Mouse (Mus musculus) forebrain, embryonic 11.5 days (tissue): ENCODE results near the gene Egfl6. TPM values are rescaled to one million over a fixed set of nuclear protein-coding genes. Genes with fewer than 3 reads are reported as not detected.

Source experiments
- ATAC-seq: fragments of 200-750 bp; cut with Nextera tagmentation; replicated peaks from 2 replicates; pipeline ENCODE4 v1.8.0; 2017; ENCODE audit warnings: moderate TSS enrichment; ENCODE audit not compliant: low FRiP score
- DNase-seq: peaks from one replicate; pipeline ENCODE4 v3.0.0-alpha.2; 2017; ENCODE audit warnings: low spot score
- H3K27ac ChIP-seq: fragments of 300-500 bp; sonication (generic); 2 replicates; pipeline ENCODE4 v1.5.1; 2014; ENCODE audit warnings: low read depth, low read length
- H3K27me3 ChIP-seq: fragments of 300-500 bp; sonication (generic); 2 replicates; pipeline ENCODE4 v1.6.1; 2014; ENCODE audit warnings: mild to moderate bottlenecking, low read length, mixed read lengths; ENCODE audit not compliant: control insufficient read depth, insufficient read depth
- H3K36me3 ChIP-seq: fragments of 300-500 bp; sonication (generic); 2 replicates; pipeline ENCODE4 v1.6.1; 2014; ENCODE audit warnings: mild to moderate bottlenecking, low read length, moderate library complexity, mixed read lengths; ENCODE audit not compliant: control insufficient read depth, insufficient read depth
- H3K4me1 ChIP-seq: fragments of 300-500 bp; sonication (generic); replicated peaks from 2 replicates; pipeline ENCODE4 v1.6.1; 2014; ENCODE audit warnings: low read length, mixed read lengths; ENCODE audit not compliant: control insufficient read depth, insufficient read depth
- H3K4me2 ChIP-seq: fragments of 300-500 bp; sonication (generic); 2 replicates; pipeline ENCODE4 v1.6.1; 2014; ENCODE audit warnings: low read depth, mild to moderate bottlenecking, low read length, moderate library complexity, mixed read lengths; ENCODE audit not compliant: severe bottlenecking
- H3K4me3 ChIP-seq: fragments of 300-500 bp; sonication (generic); 2 replicates; pipeline ENCODE4 v1.5.1; 2014; ENCODE audit warnings: low read depth, low read length
- H3K9ac ChIP-seq: fragments of 300-500 bp; sonication (generic); 2 replicates; pipeline ENCODE4 v1.6.1; 2014; ENCODE audit warnings: low read length
- H3K9me3 ChIP-seq: fragments of 300-500 bp; sonication (generic); 2 replicates; pipeline ENCODE4 v1.6.1; 2016; ENCODE audit warnings: low read length, mixed read lengths; ENCODE audit not compliant: control insufficient read depth
- WGBS: fragments of 180-500 bp; shearing (Covaris S2); extraction: QIAGEN DNeasy Blood & Tissue Kit; methylation state at CpG from one replicate; pipeline ENCODE4 v1.1.7; 2014; 5-methylcytosine and 5-hydroxymethylcytosine counted together
- polyA plus RNA-seq: library from polyadenylated mRNA; unstranded; fragments of >200 nt; fragmentation: Nextera tagmentation; extraction: Ambion mirVana; gene quantifications from 2 replicates; pipeline ENCODE4 v1.2.1, GENCODE M21; 2014

The Egfl6 gene
- polyA plus RNA-seq = 7.2 and 7.5 TPM in 2 replicates

DNA sequence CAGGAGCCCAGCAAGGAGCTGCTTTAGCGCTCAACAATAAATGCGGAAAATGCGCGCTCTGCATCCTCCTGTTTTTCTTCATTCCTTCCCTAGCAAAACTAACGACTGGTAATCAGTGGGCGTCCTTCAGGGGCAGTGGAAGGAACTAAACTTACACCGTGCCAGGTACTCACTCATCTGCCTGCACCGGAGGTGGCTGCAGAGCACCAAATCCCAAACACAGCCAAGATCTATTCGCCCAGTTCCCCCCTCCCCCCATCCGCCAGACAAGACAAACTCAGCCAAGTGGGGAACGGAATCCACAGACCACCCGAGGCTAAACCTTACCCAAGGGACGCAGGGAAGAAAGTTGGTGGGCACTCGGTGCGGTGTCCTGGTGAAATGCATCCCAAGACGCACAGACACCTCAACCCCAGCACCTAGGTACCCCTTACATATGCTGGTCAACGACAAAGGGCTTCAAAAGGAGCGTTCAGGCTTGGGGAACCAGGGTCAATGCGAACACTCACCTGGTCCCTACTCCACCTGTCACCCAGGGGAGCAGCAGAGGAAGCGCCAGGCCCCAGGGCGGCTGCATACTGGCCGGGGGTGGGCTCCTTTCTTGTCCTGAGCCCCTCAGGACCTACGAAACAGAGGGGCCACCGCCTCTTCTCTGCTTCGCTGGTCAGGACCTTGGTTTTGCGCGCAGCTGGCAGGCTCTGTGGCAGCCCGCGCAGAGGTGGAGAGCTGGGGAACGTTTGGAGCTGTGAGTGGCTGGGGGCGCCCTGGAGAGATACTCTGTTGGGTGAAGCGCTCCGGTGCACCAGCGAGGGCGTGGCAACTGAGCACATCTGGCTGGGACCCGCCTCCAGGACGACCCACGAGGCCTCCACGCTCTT, at the start of gene Egfl6:
TSS of gene Egfl6 (minus strand) at position 774 of the 878 bp plus-strand sequence.
- no peaks in the 10 kb centered on the region for H3K4me1 ChIP-seq
- ATAC-seq = peak; percentile 51
- H3K27me3 ChIP-seq = peaks cover 9% of the 10 kb centered on the region; the same call in 1 of the 2 replicates
- no peaks in the 10 kb centered on the region for H3K36me3 ChIP-seq
- DNase-seq = peak; percentile 50
- H3K9ac ChIP-seq = peak within 1 kb of the TSS; percentile 23; the same call in 1 of the 2 replicates
- 19% methylated on average over 39 of the region's 39 CpGs for WGBS
- no peak within 1 kb of the TSS for H3K27ac ChIP-seq
- H3K9me3 ChIP-seq = no peaks in the 10 kb centered on the region
- peak within 1 kb of the TSS; percentile 25 for H3K4me3 ChIP-seq
- peak within 1 kb of the TSS; percentile 64 for H3K4me2 ChIP-seq

GRCm38 (mm10) chrX:166626866-166627570, 41.5 kb upstream of the Egfl6 start:
- peaks cover 4% of the 10 kb centered on the region; the same call in 1 of the 2 replicates for H3K27me3 ChIP-seq
- no peak overlapping the region for H3K4me3 ChIP-seq
- ATAC-seq = no peak
- WGBS = 63% methylated on average over 3 of the region's 3 CpGs
- no peaks in the 10 kb centered on the region for H3K36me3 ChIP-seq
- H3K4me2 ChIP-seq = no peak overlapping the region
- DNase-seq = no peak
- no peak overlapping the region for H3K9ac ChIP-seq
- H3K4me1 ChIP-seq = no peaks in the 10 kb centered on the region
- H3K9me3 ChIP-seq = no peaks in the 10 kb centered on the region
- no peak overlapping the region for H3K27ac ChIP-seq

GRCm38 (mm10) chrX:166626174-166626573, 40.7 kb upstream of the Egfl6 start:
- no peaks in the 10 kb centered on the region for H3K9me3 ChIP-seq
- no peaks in the 10 kb centered on the region for H3K36me3 ChIP-seq
- H3K4me2 ChIP-seq = no peak overlapping the region
- peaks cover 4% of the 10 kb centered on the region; the same call in 1 of the 2 replicates for H3K27me3 ChIP-seq
- ATAC-seq (no peak), DNase-seq (no peak)
- no peaks in the 10 kb centered on the region for H3K4me1 ChIP-seq
- H3K9ac ChIP-seq = no peak overlapping the region
- WGBS = 93% methylated on average over 4 of the region's 4 CpGs
- no peak overlapping the region for H3K27ac ChIP-seq
- H3K4me3 ChIP-seq = no peak overlapping the region

DNA sequence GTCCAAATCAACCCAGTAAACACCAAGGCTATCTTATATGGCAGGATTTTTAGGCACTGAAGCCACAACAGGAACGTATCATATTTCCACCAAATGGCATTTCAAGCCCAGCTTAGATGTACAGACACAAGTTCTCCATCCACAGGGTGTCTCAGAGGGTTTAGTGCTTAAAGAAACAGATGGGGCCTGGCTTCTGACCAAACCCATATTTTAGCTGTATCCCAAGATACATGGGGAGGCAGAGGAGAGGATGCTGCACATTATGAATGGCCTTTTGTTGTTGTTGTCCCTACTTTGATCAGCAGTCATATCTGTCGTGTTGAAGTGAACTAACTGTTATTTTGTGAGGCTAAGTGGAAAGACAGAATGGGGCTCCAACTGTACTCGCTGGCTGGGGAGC, 37.7 kb upstream of the Egfl6 start:
- Histone ChIP-seq H3K4me1 (no peaks in the 10 kb centered on the region), H3K27ac (no peak overlapping the region), H3K4me2 (no peak overlapping the region), H3K9me3 (no peaks in the 10 kb centered on the region), H3K36me3 (no peaks in the 10 kb centered on the region), H3K4me3 (no peak overlapping the region), H3K9ac (no peak overlapping the region), H3K27me3 (peaks cover 15% of the 10 kb centered on the region)
- 81% methylated on average over 3 of the region's 3 CpGs for WGBS
- DNase-seq (no peak), ATAC-seq (no peak)

GRCm38 (mm10) chrX:166621560-166622301, 36.2 kb upstream of the Egfl6 start:
- H3K4me2 ChIP-seq = no peak overlapping the region
- no peaks in the 10 kb centered on the region for H3K4me1 ChIP-seq
- ATAC-seq (no peak), DNase-seq (no peak)
- no peaks in the 10 kb centered on the region for H3K9me3 ChIP-seq
- no peak overlapping the region for H3K4me3 ChIP-seq
- H3K36me3 ChIP-seq = no peaks in the 10 kb centered on the region
- 72% methylated on average over 9 of the region's 9 CpGs for WGBS
- H3K27ac ChIP-seq = no peak overlapping the region
- no peak overlapping the region for H3K9ac ChIP-seq
- peaks cover 13% of the 10 kb centered on the region for H3K27me3 ChIP-seq

GRCm38 (mm10) chrX:166620900-166621299, 35.4 kb upstream of the Egfl6 start:
- WGBS = 75% methylated on average over 6 of the region's 6 CpGs
- Histone ChIP-seq H3K4me1 (no peaks in the 10 kb centered on the region), H3K4me3 (no peak overlapping the region), H3K27ac (no peak overlapping the region), H3K27me3 (peaks cover 10% of the 10 kb centered on the region), H3K36me3 (no peaks in the 10 kb centered on the region), H3K4me2 (no peak overlapping the region), H3K9ac (no peak overlapping the region), H3K9me3 (no peaks in the 10 kb centered on the region)
- ATAC-seq = no peak
- no peak for DNase-seq

DNA sequence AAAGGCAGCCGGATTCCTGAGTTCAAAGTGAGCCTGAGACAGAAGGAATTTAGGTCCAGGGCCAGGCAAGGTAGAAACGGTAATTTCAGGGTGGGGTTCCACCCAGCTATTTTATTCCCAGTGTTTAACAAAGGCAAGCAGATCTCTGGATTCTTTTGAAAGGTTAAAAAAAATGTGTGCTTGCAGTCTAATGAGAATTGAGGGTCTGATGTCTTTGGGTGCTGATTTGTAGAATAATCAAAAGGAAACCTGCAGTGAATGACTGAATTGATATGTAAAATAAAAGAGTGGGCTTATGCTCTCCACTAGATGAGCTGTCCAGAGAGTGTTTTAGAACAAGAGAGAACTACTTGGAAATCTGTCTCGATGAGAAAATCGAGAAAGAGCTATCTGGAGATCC, 33.6 kb upstream of the Egfl6 start:
- DNase-seq (no peak), ATAC-seq (no peak)
- H3K27me3 ChIP-seq = peaks cover 10% of the 10 kb centered on the region
- no peaks in the 10 kb centered on the region for H3K36me3 ChIP-seq
- H3K9me3 ChIP-seq = no peaks in the 10 kb centered on the region
- H3K27ac ChIP-seq = no peak overlapping the region
- no peak overlapping the region for H3K4me2 ChIP-seq
- no peak overlapping the region for H3K9ac ChIP-seq
- H3K4me1 ChIP-seq = no peaks in the 10 kb centered on the region
- 75% methylated on average over 4 of the region's 4 CpGs for WGBS
- H3K4me3 ChIP-seq = no peak overlapping the region

DNA sequence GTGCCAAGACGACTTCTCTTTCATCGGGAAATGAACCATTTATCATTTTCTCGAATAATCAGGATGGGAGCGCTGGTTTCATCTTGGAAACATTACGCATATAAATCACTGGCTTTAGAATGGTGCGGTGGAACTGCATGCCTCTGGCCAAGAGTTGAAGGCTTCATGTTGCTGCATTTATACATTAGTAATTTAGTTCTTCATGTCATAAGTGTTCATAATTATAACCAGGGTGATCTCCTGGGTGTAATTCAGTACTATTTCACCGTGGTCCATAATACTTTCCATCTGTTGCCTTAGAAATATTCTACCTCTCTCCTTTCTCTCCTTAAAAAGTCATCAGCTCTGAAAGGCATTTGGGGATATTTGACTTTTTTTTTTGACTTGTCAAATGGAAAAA, 29.7 kb upstream of the Egfl6 start:
- Histone ChIP-seq H3K4me2 (no peak overlapping the region), H3K9me3 (no peaks in the 10 kb centered on the region), H3K4me3 (no peak overlapping the region), H3K36me3 (no peaks in the 10 kb centered on the region), H3K27ac (no peak overlapping the region), H3K9ac (no peak overlapping the region), H3K27me3 (peaks cover 10% of the 10 kb centered on the region), H3K4me1 (no peaks in the 10 kb centered on the region)
- DNase-seq (no peak), ATAC-seq (no peak)
- 90% methylated on average over 7 of the region's 7 CpGs for WGBS
